Mouse (Mus musculus): ENCODE results near the gene Atp2a1.

DNA sequence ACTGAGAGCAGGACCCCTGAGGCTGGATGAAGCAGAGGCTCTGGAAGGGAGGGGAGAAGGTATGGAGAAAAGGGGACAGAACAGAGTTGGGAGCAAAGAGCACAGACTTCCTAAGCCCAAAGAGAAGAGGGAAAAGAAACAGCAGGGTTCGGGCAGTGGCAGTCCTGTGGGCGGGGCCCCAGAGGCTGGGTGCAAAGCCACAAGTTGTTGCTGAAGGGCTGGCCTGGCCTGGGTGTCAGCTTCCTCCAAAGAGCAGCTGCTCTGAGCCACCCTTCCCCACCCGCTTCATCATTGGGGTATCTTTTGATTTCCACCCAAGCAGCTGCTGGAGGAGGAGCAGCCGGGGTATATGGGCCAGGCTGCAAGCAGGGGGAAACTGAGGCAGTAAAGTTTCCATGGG, 1.2 kb upstream of the Atp2a1 start:
- TF ChIP-seq CTCF (IDR thresholded peaks at IDR 0.05; ENCODE audit: low read depth, low read length): no peak
- no peak for TF ChIP-seq POLR2A (IDR thresholded peaks at IDR 0.05; ENCODE audit: borderline replicate concordance, low read depth, low read length)
